Mouse (Mus musculus): ENCODE data around the gene Gm42906.

Gm42906 gene

GRCm38 (mm10) chr5:151149509-151149908 lies 278.5 kb downstream of the Gm42906 start:
- DNase-seq (ENCODE audit: low spot score in 2 of 2) = no peak

DNA sequence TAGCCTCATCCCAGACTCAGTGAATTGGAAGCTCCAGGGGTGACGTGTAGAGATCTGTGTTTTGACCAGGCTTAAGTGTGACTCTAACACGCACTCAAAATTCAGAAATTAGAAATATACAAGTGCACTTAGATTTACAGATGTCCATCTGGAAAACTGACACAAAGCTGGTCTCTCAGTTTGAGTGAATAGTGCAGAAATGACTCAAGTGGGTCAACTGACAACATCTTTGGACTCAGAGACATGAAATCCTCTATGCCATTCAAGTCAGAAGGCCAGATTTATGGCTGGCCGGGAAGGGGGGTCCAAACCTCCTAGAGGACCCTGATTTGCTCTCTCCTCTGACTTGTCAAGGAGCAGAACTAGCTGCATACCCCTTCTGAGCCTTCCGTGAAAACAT lies 279.9 kb downstream of the Gm42906 start:
- no peak for DNase-seq (ENCODE audit: low spot score in 2 of 2)

DNA sequence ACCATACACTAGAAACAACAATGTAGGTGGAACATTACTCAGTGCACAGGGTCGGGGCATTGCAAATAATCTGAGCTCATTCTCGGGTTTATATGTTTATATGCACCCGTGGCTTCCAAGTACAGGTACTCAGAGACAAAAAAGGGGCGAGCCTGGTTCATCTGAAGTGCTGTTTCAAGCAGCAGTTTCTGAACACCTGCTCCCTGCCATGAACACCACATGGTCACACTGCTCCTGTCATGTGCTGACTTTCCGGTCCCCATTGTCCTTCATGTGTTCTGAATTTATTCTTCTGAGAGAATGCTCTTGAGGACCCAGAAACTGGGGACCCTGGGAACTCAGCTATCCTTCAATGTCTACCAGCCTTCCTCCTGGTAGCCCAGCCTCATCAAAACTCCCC lies 282.2 kb downstream of the Gm42906 start:
- DNase-seq (ENCODE audit: low spot score in 2 of 2) = no peak

DNA sequence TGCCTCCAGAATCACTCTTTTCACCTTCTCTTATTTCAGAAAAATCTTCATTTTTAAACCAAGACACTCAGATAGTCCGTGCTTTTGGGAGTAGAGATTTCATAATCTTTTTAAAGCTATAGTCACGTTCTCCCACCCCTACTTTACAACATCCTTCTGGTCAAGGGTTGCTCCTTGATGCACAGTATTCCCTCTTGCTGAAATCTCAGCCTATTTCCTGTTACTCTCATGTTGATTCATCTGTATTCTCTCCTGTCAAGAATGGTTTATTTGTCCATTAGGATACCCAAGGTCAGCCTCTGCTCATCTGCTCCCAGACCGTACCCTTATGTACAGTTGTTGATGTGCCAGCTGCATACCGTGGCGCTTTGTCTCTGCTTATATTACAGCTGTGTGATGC lies 284.0 kb downstream of the Gm42906 start:
- DNase-seq (ENCODE audit: low spot score in 2 of 2) = no peak

GRCm38 (mm10) chr5:151142671-151143601 lies 285.0 kb downstream of the Gm42906 start:
- DNase-seq (ENCODE audit: low spot score in 2 of 2) = peak; percentile 34 to 43

DNA sequence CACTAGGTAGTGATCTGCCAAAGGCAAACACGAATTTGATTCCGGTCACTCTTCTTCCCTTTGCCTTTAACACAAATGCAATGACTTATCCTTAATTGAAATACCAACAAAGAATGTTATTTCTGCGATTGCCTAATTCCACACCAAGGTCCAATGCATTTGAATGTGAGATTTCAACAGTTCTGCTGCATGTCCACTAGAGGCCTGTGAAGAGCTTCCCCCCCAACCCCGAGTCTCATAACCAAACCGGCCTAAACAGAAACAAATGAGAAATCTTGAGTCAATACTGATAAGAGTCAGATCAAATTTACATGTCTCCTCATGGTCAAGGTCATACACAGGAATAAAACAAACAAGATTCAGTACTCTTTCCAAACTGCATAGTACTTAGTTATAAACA lies 285.7 kb downstream of the Gm42906 start:
- peak; percentile 45 to 46 for DNase-seq (ENCODE audit: low spot score in 2 of 2)

DNA sequence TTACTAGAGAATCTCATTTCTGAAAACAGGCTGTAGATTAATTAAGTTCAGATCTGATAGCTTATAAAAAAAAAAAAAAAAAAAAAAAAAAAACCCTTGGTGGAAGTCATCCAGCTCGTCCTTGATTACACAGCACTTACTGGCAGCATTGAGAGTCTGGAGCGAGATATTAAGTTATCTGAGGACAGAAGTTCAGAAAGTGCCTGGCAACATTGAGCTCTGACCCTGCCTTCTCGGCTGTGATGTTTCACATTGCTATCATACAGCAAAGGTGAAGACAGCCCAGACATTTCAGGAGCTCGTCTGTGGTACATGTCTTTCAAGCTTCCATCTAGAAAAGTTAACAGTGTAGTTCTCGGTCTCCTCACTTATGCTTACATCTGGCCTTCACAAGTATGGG lies 290.1 kb downstream of the Gm42906 start:
- no peak for DNase-seq (ENCODE audit: low spot score in 2 of 2)

DNA sequence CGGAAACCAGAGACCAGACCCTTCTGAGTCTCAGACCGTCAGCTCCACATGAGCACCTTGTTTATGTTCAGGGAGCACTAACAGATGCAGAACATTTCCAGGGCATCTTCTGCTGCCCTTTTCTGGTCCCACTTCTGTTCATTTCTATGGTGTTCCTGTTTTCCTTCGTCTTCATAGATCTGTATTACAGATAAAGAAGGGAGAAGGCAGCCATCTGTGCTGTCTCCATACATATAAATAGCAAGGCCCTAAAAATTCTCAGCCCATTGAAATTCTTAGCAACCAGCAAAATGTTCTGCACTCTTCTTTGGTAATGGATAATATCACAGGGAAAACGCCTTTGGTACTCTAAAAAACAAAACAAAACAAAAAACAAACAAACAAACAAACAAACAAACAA lies 290.7 kb downstream of the Gm42906 start:
- peak in 1 of 2 experiments; percentile 44 for DNase-seq (ENCODE audit: low spot score in 2 of 2)

DNA sequence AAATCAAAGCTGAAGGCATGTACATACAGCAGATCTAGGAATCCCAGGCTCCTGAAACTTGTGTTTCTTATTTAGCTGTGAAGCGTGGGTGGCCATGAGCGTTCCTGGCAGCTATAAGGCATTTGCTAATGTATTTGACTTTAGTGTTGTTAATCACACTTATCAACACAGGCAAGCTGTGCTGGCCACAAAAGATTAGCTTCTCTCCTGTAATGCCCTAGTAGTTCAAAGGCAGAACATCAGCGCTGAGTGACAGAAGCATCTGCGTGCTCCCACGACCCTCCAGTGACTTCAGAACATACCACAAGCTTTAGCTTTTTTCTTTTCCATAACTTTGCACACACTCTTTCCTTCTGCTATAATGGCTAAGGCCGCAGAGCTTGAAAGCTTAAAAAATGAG lies 292.0 kb downstream of the Gm42906 start:
- peak in 1 of 2 experiments; percentile 45 for DNase-seq (ENCODE audit: low spot score in 2 of 2)

- no peak for DNase-seq (ENCODE audit: low spot score in 2 of 2)
Measured at GRCm38 (mm10) chr5:151135078-151135826, 292.7 kb downstream of the Gm42906 start.

GRCm38 (mm10) chr5:151134202-151134601 lies 293.8 kb downstream of the Gm42906 start:
- no peak for DNase-seq (ENCODE audit: low spot score in 2 of 2)

- DNase-seq (ENCODE audit: low spot score in 2 of 2) = no peak
Measured at GRCm38 (mm10) chr5:151133744-151134143, 294.2 kb downstream of the Gm42906 start.

DNA sequence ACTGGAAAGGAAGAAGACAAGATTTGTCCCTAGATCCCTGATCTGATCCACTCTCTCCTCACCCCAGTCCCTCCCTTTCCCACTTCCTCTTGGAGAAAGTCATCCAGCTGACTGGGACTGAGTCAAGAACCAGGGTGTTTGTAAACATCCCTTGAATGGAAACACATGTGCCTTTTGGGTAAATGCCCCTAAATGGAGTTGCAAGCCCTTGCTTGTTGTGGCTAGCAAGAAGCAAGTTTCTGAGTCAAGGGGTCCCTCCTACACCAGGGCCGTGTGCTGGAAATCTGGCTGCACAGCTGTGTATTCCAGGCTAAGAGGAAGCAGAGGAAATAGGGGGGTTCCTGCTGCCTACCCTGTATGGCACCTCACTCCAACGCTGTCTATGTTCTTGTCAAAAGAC lies 298.2 kb downstream of the Gm42906 start:
- DNase-seq (ENCODE audit: low spot score in 2 of 2) = no peak

DNA sequence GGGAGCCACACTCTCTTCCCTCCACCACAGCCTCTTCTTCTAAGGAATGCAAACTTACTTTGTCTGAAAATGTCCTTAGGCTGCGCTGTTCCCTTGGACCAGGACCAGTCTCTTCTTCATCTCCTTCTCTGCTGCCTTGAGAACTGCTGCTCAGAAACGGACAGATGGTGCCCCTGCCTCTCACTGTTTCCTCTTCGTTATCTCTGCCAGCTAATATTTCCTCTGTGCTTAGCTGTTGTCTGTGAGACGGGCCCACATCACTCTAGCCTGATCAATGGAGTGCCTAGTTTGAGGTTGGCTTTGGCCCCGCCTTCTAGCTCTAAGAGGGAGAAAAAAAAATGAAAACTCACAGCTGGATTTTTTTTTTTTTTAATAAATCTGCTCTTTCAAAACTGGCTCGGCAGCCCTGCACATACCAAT lies 300.7 kb downstream of the Gm42906 start:
- DNase-seq (ENCODE audit: low spot score in 2 of 2) = no peak

GRCm38 (mm10) chr5:151126608-151127005 lies 301.4 kb downstream of the Gm42906 start:
- no peak for DNase-seq (ENCODE audit: low spot score in 2 of 2)

DNA sequence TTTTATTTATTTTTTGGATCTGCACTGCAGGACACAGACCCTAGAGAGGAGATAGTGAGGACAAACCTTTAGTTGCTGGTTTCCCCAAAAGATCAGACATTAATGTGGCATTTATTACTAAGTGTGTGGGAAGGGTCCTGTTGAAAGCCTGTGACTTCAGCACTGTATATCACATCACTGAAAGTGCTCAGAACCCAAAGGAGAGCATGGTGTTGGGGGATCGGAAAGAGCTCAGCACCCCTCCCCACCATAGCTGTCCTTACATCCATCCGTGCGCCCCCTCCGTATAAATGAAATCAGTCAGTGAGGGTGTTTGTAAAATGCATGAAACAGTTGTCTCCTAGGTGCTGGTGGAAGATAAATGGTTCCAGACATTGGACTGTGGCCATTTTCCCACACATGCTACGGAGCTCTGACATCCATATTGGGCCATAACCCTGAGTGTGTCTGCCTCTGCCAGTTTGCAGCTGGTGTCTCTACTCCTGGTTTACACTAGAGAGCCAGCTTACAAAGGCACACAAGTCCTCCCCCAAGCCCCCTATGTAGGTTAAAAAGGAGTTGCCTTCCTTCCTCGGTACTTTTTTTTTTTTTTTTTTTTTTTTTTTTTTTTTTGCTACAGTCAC lies 301.9 kb downstream of the Gm42906 start:
- no peak for DNase-seq (ENCODE audit: low spot score in 2 of 2)

- no peak for DNase-seq (ENCODE audit: low spot score in 2 of 2)
Measured at GRCm38 (mm10) chr5:151117846-151118245, 310.1 kb downstream of the Gm42906 start.

DNA sequence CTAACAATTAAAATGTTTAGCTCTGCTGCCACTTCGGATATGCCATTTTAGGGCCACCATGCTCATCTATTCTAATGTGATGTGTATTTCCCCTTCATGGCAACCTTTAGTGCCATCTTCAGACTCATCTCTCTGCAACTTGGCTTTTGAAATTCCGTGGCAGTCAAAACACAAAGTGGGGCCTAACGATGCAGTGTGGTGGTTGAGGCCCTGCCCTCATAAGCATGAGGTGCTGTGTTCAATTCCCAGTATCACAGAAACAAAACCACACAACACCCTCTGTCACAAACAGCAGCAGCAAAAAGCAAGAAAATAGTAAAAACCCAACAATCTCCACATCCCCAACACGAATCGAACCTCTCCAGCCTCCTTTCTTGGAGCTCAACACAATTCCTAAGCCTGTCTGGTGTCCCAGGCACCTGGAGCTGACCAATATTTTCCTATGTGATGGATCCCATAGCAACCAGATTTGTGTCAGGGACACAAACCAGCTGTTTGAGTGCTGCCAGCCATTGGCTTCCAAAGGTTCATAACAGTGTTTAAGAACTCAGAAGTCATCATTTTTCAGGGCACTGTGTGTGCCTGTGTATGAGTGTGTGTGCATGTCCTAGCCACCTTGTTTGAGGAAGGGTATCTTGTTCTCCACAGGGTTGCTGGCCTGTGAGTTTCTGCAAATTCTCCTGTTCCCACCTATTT lies 311.6 kb downstream of the Gm42906 start:
- no peak for DNase-seq (ENCODE audit: low spot score in 2 of 2)

DNA sequence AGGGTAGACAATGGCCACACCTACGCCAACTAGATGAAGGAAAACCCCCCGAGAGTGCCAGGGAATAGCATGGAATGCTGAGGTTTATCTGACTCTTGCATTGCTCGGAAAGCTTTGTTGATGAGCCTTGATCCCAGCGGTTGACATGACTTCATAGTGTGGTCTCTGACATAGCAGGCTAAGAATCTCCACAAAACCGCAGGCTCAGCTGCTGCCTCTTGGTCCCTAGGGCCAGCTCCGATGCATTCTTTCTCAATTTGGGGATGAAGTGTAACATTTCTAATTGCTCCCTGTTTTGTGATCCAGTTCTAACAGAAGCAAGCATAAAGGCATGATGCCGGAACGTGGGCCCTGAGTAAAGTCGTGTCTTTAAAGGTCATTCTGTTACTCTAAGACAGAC lies 315.2 kb downstream of the Gm42906 start:
- no peak for DNase-seq (ENCODE audit: low spot score in 2 of 2)

- DNase-seq (ENCODE audit: low spot score in 2 of 2) = no peak
Measured at GRCm38 (mm10) chr5:151111080-151111871, 316.7 kb downstream of the Gm42906 start.

DNA sequence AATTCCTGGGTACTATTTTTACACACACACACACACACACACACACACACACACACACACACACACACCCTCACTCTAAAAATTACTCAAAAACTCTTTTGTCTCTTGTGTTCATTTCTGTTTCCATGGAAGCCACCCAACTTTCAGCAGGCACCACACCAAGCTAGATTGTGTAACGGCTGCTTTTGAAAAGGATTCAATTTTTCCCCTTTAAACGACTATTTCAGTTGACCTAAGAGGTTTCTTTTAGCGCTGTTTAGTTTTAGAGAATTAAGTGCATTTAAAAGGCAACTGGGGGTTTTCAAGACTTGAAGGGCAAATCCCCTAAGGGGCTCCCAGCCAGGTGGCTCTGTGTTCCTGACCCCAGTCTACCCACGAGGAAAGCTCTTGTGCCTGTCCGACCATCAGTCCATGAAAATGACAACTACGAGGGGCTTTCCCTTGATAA lies 317.5 kb downstream of the Gm42906 start:
- DNase-seq (ENCODE audit: low spot score in 2 of 2) = peak; percentile 79 to 84
